Mouse (Mus musculus) erythroblast, adult 5-6 weeks (primary cell): ENCODE results near the gene Mccc1. TPM values are rescaled to one million over a fixed set of nuclear protein-coding genes. Genes with fewer than 3 reads are reported as not detected.

Experiments
- ATAC-seq: replicated peaks from 2 replicates; pipeline ENCODE4 v1.8.0; 2016; ENCODE audit warnings: moderate number of reproducible peaks, mild to moderate bottlenecking, moderate TSS enrichment, inconsistent platforms; ENCODE audit not compliant: poor library complexity, low FRiP score, severe bottlenecking
- total RNA-seq, 2 experiments: library from RNA; stranded (forward) in 1 of 2; stranded (reverse) in 1 of 2; fragments of 150-400 nt in 1 of 2; fragments of 200-764, 138-1000 nt in 1 of 2; gene quantifications; 2 replicates each; pipeline versions ENCODE4 v1.2.3 to v1.2.4; 2015 to 2017; ENCODE audit warnings: low replicate concordance in 2 of 2

Gene Mccc1
- total RNA-seq, 2 experiments from 2014 or later, result 2.1 to 7.3 TPM

GRCm38 (mm10) chr3:35925852-35926251 lies 74.6 kb downstream of the Mccc1 start:
- no peak for ATAC-seq

DNA sequence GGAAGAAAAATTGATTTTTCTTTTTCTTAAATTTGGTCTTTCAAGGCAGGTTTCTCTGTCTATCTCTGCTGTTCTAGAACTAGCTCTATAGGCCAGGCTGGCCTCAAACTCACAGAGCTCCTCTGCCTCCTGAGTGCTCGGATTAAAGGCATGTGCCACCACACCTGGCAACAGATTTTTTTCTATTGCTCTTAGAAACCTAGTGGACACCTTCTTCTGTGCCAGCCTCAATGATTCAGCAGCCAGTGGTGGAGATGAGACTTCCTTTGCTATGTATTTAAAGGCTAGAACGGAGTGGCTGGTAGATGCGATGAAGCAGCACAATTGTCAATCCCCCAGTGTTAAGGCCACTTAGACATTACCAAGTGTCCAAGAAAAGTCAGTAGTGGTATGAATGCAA lies 76.5 kb downstream of the Mccc1 start:
- peak; percentile 82 for ATAC-seq

DNA sequence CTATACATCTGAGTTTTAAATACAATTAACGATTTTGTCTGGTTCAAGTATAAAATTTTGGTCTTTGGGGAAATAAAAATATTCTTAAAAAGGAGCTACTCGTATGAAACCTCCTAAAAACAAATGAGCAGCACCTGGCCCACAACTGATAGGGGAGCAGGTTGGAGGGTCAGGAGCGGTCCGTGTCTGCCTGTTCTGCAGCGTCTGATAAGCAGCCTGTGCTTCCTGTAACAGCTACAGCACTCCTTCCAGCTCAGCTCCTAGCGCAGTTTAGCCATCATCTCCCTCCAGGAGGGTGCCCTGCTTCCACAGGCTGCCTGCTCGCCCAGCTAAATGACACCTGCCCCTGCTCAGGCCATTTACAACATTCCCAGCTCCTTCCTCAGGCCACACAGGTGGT lies 77.0 kb downstream of the Mccc1 start:
- peak; percentile 89 for ATAC-seq

DNA sequence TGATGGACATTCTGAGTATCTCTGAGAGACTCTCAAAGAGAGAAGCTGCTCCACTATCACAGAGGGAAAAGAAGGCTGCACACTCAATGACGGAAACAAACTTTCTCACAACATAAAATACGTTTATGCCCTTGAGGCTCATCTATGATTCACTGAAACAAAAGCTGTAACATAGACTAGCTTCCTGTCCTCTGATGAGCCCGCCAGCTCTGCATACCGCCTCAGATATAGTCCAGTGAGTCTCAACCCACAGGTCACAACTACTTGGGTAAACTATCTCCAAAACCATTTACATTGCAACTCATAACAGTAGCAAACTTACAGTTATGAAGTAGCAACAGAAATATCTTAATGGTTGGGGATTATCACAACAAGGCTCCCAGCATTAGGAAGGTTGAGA lies 78.0 kb downstream of the Mccc1 start:
- ATAC-seq, result no peak

DNA sequence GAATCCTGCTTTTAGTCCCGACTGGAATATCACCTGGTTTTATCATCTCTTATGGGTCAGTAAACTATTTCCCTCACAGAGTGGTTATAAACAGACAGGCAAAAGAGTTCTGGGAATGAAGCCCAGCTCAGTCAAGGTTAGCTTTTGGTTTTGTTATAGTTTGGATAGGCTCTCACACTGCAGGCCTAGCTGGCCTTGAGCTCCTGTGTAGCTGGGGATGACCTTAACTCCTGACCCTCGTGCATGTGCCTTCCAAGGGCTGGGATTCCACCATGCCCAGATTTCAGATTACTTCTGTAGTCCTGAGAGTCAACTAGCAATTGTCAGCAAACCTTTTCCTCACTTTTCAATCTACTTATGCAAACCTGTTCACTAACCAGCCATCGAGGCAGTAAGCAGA lies 82.2 kb downstream of the Mccc1 start:
- no peak for ATAC-seq

Other genes starting within 250 kb of the Mccc1 start
- 91.5 and 138 TPM in 2 replicates for gene Atp11b, start 246.6 kb downstream of the Mccc1 start, total RNA-seq (2015; ENCODE audit: low replicate concordance)
- 37.1 and 68.3 TPM in 2 replicates for gene Atp11b, start 246.6 kb downstream of the Mccc1 start, total RNA-seq (2017; ENCODE audit: low replicate concordance)
- gene Dcun1d1, start 63.2 kb downstream of the Mccc1 start, total RNA-seq (2015; ENCODE audit: low replicate concordance), result 237 and 278 TPM in 2 replicates
- gene Dcun1d1, start 63.2 kb downstream of the Mccc1 start, total RNA-seq (2017; ENCODE audit: low replicate concordance), result 289 and 306 TPM in 2 replicates
- gene Ccdc144b, start 52.9 kb upstream of the Mccc1 start, total RNA-seq (2015; ENCODE audit: low replicate concordance), result not detected in 2 replicates
- gene Ccdc144b, start 52.9 kb upstream of the Mccc1 start, total RNA-seq (2017; ENCODE audit: low replicate concordance), result 0.26 and 1.1 TPM in 2 replicates
- gene Acad9, start 65.3 kb upstream of the Mccc1 start, total RNA-seq (2015; ENCODE audit: low replicate concordance), result 4.2 TPM in 2 replicates
- gene Acad9, start 65.3 kb upstream of the Mccc1 start, total RNA-seq (2017; ENCODE audit: low replicate concordance), result 5.0 and 14.8 TPM in 2 replicates
- gene D3Ertd254e, start 150.3 kb upstream of the Mccc1 start, total RNA-seq (2015; ENCODE audit: low replicate concordance), result under 0.01 and 1.0 TPM in 2 replicates
- gene D3Ertd254e, start 150.3 kb upstream of the Mccc1 start, total RNA-seq (2017; ENCODE audit: low replicate concordance), result 0.28 and 1.1 TPM in 2 replicates
- gene Qrfpr, start 221.6 kb upstream of the Mccc1 start, total RNA-seq (2015; ENCODE audit: low replicate concordance), result not detected in 2 replicates
- gene Qrfpr, start 221.6 kb upstream of the Mccc1 start, total RNA-seq (2017; ENCODE audit: low replicate concordance), result not detected in 2 replicates